Mouse (Mus musculus) small intestine, adult 2 months (tissue): ENCODE results near the gene Ppp1r8. TPM values are rescaled to one million over a fixed set of nuclear protein-coding genes. Genes with fewer than 3 reads are reported as not detected.
"Not testable (repeated sequence)": the region's sequence is repeated elsewhere in the genome, so short reads cannot be mapped to it uniquely, and the experiment has no call there.

Source experiments
- H3K27ac ChIP-seq: fragments of 200-500 bp; 2 replicates; pipeline ENCODE4 v1.5.1; 2012; ENCODE audit warnings: low read depth, low read length, control low read depth, inconsistent platforms; ENCODE audit not compliant: insufficient read depth
- H3K27me3 ChIP-seq: fragments of 200-500 bp; 2 replicates; pipeline ENCODE4 v1.6.1; 2012; ENCODE audit warnings: mild to moderate bottlenecking, moderate library complexity, low read length, inconsistent platforms; ENCODE audit not compliant: control insufficient read depth, insufficient read depth
- H3K36me3 ChIP-seq: fragments of 200-500 bp; 2 replicates; pipeline ENCODE4 v1.6.1; 2012; ENCODE audit warnings: mild to moderate bottlenecking, low read length, control low read depth, inconsistent platforms; ENCODE audit not compliant: control insufficient read depth, insufficient read depth
- H3K4me1 ChIP-seq: fragments of 200-500 bp; 2 replicates; pipeline ENCODE4 v1.6.1; 2012; ENCODE audit warnings: low read length, inconsistent platforms, mixed read lengths; ENCODE audit not compliant: control insufficient read depth, insufficient read depth, insufficient read length
- H3K4me3 ChIP-seq: fragments of 200-500 bp; 2 replicates; pipeline ENCODE4 v1.5.1; 2012; ENCODE audit warnings: low read depth, mild to moderate bottlenecking, control low read depth, inconsistent platforms, low read length, moderate library complexity
- CTCF ChIP-seq: fragments of 200-500 bp; IDR thresholded peaks from 2 replicates; pipeline ENCODE4 v1.5.1; 2012; ENCODE audit warnings: low read depth, mild to moderate bottlenecking, control low read depth, inconsistent platforms, low read length, moderate library complexity, mixed read lengths; ENCODE audit not compliant: insufficient replicate concordance, insufficient read length; ENCODE audit errors: extremely low read depth
- POLR2A ChIP-seq: fragments of 200-500 bp; IDR thresholded peaks from 2 replicates; pipeline ENCODE4 v1.6.1; 2012; ENCODE audit warnings: low read depth, mild to moderate bottlenecking, control low read depth, inconsistent platforms, low read length, moderate library complexity
- WGBS: fragments of 180-500 bp; shearing (Covaris S2); methylation state at CpG from one replicate; pipeline ENCODE4 v1.1.7; 2018; 5-methylcytosine and 5-hydroxymethylcytosine counted together
- polyA plus RNA-seq: library from polyadenylated mRNA; depleted of rRNA; stranded (reverse); fragments of >200 nt; gene quantifications from 2 replicates; pipeline ENCODE4 v1.2.3, GENCODE M21; 2012

Gene Ppp1r8
- polyA plus RNA-seq, 1 experiment, result 15.6 TPM

DNA sequence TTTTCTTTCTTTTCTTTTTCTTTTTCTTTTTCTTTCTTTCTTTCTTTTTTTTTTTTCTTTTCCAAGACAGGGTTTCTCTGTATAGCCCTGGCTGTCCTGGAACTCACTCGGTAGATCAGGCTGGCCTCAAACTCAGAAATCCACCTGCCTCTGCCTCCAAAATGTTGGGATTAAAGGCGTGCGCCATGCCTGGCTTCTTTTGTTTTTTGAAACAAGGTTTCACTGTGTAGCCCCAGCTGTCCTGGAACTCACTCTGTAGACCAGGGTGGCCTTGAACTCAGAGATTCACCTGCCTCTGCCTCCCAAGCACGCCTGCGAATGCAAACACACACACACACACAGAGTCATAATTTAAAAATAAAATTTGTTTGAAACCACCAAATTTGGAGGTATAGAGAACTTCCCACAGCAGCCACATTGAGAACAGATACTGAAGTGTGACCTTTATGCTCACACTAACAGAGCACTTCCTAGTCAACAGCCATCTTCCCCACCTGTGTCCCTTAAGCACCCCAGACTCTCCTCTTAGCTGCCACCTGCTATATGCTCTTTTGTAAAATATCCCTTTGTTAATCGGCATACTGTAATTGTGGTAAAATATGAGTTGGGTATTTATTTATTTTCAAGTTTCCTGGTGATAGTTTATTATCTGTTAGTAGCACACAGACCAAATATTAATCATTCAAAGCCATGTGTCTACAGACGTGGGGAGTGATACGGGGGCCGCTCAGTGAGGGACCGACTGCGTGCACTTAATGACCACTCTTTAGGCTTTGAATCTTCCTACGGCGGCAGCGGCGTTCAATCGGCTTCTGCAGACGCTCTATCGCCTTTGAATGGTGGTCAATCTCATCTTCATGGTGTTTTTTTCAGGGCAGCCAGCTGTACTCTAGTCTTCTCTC, 41.5 kb downstream of the Ppp1r8 start:
- 85% methylated on average over 18 of the region's 18 CpGs for WGBS
- no peak overlapping the region for H3K4me3 ChIP-seq
- TF ChIP-seq POLR2A (no peak), CTCF (no peak)
- H3K27ac ChIP-seq, result peak overlapping the region; percentile 53
- H3K27me3 ChIP-seq, result no peaks in the 10 kb centered on the region
- peaks cover 9% of the 10 kb centered on the region; the same call in 1 of the 2 replicates for H3K4me1 ChIP-seq
- no peaks in the 10 kb centered on the region for H3K36me3 ChIP-seq

DNA sequence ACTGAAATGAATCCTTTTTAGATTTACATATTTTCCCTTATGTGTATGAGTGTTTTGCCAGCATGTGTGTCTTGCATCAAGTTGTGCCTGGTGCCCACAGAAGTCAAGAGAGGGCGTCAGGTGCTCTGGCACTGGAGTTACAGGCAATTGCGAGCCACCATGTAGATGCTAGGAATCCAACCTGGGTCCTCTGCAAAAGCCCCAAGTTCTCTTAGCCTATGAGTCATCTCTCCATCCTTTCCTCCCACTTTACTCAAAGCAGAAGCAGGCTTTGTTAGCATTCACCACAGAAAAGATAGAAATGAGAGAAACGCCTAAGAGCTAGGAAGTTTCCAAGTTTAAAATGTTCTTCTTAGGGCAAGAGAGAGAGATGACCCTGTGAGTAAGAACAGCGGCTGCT, 43.1 kb downstream of the Ppp1r8 start:
- no peak overlapping the region for H3K4me3 ChIP-seq
- H3K4me1 ChIP-seq, result peaks cover 6% of the 10 kb centered on the region
- no peak overlapping the region for H3K27ac ChIP-seq
- 81% methylated on average over 4 of the region's 4 CpGs for WGBS
- no peaks in the 10 kb centered on the region for H3K27me3 ChIP-seq
- no peak for TF ChIP-seq POLR2A
- no peak for TF ChIP-seq CTCF
- no peaks in the 10 kb centered on the region for H3K36me3 ChIP-seq

DNA sequence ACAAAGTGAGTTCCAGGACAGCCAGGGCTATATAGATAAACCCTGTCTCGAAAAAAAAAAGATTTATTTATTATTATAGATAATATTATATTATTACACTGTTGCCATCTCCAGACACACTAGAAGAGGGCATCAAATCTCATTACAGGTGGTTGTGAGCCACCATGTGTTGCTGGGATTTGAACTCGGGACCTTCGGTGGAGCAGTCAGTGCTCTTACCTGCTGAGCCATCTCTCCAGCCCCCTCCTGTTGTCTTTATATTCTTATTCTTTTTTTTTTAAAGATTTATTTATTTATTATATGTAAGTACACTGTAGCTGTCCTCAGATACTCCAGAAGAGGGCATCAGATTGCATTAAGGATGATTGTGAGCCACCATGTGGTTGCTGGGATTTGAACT, 44.3 kb downstream of the Ppp1r8 start:
- 84% methylated on average over 3 of the region's 3 CpGs for WGBS
- H3K4me1 ChIP-seq, H3K27me3 ChIP-seq, H3K36me3 ChIP-seq, H3K4me3 ChIP-seq, H3K27ac ChIP-seq: not testable (repeated sequence)

DNA sequence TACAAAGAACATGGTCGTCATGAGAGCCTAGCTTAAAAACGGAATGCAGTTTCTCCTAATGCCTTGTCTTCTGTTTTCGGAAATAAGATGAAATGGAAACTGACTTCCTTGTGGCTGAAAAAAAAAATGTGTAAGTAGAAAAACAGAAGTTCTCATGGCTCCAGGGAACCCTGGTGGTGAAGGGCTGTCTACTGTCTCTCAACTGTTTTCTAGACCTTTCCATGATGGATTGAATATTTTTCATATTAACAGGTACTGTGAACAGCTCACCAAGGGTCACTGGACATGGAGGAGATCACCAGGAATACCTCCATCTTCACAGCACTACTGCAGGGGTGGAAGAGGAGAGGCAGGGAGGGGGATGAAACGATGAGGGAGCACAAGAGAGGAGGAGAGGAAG, 44.9 kb downstream of the Ppp1r8 start:
- H3K27ac ChIP-seq, result peak overlapping the region; percentile 65; the same call in 1 of the 2 replicates
- H3K4me3 ChIP-seq, result no peak overlapping the region
- H3K27me3 ChIP-seq, result no peaks in the 10 kb centered on the region
- no peaks in the 10 kb centered on the region for H3K36me3 ChIP-seq
- TF ChIP-seq POLR2A, result no peak
- TF ChIP-seq CTCF, result no peak
- 62% methylated on average over 4 of the region's 4 CpGs for WGBS
- peaks cover 4% of the 10 kb centered on the region for H3K4me1 ChIP-seq

DNA sequence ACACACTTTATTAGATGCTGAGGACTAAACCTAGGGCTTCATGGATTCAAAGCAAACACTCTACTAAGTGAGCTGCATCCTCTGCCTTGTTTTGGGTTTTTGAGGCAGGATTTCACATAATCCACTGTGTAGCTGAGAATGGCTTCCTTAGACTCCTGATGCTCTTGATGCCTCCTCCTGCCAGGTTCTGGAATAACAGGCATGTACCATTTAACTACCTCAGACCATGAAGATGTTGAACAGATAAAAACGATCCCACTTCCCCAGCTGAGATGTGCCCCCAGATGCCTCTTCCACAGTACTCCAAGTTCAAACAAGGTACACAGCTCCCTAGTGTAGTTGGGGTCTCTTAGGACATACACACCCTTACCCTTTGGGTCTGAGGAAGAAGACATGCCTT, 45.5 kb downstream of the Ppp1r8 start:
- Histone ChIP-seq H3K4me1 (peaks cover 4% of the 10 kb centered on the region), H3K36me3 (no peaks in the 10 kb centered on the region), H3K27ac (peak overlapping the region; percentile 65), H3K4me3 (no peak overlapping the region), H3K27me3 (no peaks in the 10 kb centered on the region)
- TF ChIP-seq CTCF, result no peak
- TF ChIP-seq POLR2A, result no peak
- WGBS, result 70% methylated on average over 1 of the region's 1 CpGs

DNA sequence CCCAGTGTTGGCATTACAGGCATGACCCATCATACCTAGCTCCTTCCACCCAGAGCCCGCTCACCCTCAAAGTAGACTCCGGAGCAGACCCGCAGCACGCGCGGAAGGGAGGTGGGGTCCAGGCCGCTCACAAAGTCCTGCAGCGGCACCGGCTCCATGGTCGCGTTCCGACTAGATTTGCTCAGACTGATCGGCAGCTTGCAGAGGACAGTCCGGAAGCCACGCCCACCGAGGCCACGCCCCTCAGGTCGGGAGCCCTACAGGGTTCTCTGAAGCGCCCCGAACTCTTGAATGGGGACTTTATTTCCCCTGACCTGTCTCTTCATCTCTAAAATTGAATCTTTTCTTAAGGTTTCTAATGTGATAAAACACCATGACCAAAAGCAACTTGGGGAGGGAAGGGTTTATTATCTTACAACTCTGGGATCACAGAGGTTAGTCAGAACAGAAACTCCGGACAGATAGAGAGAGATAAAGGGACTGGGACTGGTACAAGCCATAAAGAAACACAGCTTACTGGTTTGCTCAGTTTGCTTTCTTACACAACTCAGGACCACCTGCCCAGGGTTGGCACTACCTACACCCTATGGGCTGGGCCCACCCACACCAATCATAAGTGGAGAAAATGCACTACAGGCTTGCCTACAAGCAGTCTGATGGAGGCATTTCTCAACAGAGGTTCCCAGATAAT, 46.6 kb downstream of the Ppp1r8 start, which contains the start of gene Themis2:
TSS of gene Themis2 (minus strand) at position 192 of the 691 bp plus-strand sequence.
- no peak for TF ChIP-seq CTCF
- TF ChIP-seq POLR2A, result peak; percentile 51
- Histone ChIP-seq H3K27ac (peak within 1 kb of the TSS; percentile 31), H3K36me3 (no peaks in the 10 kb centered on the region), H3K27me3 (no peaks in the 10 kb centered on the region), H3K4me1 (peaks cover 3% of the 10 kb centered on the region), H3K4me3 (peak within 1 kb of the TSS; percentile 67)
- under 1% methylated on average over 21 of the region's 21 CpGs for WGBS

DNA sequence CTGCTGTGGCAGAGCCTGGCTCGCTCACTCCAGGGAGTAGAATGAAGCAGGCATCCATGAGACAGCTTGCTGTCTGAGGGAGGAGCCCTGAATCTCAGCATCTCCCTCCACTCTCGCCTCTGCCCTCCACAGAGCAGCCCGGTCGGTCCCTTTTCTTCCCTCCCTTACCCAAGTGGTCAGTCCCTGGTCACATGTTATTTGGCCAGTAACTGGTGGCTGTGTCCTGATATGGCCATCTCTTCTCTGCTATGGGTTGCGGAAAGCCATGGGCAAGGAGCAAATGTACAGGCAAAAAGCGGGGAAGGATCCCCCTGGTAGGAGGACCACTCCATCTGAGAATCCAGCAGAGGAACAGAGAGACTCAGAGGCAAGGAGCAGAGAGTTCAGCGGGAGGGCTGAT, 47.8 kb downstream of the Ppp1r8 start:
- Histone ChIP-seq H3K27me3 (no peaks in the 10 kb centered on the region), H3K4me3 (peak overlapping the region; percentile 67), H3K27ac (peak overlapping the region; percentile 31), H3K4me1 (peaks cover 3% of the 10 kb centered on the region), H3K36me3 (no peaks in the 10 kb centered on the region; the same call in 1 of the 2 replicates)
- 61% methylated on average over 7 of the region's 7 CpGs for WGBS
- TF ChIP-seq CTCF (no peak), POLR2A (no peak)
